Mouse (Mus musculus): Measurements from ENCODE around the gene Gabbr1. TPM values are rescaled to one million over a fixed set of nuclear protein-coding genes. Genes with fewer than 3 reads are reported as not detected.

Gabbr1 gene
- polyA plus RNA-seq, 1 experiment from 2014 or later = 6.1 TPM

DNA sequence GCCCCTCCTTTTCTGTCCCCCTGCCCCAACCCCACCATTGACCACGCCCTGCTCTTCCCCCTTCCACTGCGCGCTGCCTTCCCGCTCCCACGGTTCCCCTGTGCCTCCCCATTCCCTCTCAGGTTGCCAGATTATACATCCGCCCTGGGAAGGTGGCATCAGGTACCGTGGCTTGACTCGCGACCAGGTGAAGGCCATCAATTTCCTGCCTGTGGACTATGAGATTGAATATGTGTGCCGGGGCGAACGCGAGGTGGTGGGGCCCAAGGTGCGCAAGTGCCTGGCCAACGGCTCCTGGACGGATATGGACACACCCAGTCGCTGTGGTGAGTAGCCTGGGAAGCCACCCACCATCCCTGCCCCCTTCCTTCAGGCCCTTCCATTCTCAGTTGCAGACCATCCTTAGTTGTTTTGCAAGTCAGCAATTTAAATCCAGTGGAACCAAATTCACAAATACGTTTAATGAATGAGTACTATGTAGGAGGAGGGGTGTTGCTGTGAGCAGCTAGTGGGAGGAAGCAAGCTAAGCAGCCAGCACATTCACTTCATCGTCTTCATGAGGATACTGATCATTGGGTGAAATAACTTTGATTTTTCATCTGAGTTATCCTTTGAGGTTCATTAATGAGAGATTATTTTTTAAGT lies 1.7 kb downstream of the Gabbr1 start:
- H3K27me3 ChIP-seq (ENCODE audit: control insufficient read depth, insufficient read depth, low read length) = no peaks in the 10 kb centered on the region
- peak overlapping the region; percentile 87 for H3K4me2 ChIP-seq (ENCODE audit: low read depth, low read length)
- no peaks in the 10 kb centered on the region for H3K9me3 ChIP-seq (replicated peaks; ENCODE audit: control insufficient read depth, low read length)
- no peak overlapping the region for H3K27ac ChIP-seq (replicated peaks; ENCODE audit: low read depth, low read length)
- peaks cover 4% of the 10 kb centered on the region; the same call in 1 of the 2 replicates for H3K4me1 ChIP-seq (ENCODE audit: control insufficient read depth, insufficient read depth, low read length)
- H3K36me3 ChIP-seq (replicated peaks; ENCODE audit: control insufficient read depth, insufficient read depth, low read depth, low read length) = no peaks in the 10 kb centered on the region
- H3K9ac ChIP-seq (replicated peaks; ENCODE audit: low read length) = peak overlapping the region; percentile 34
- ATAC-seq (replicated peaks; ENCODE audit: insufficient number of reproducible peaks, low FRiP score, low TSS enrichment, low read depth) (no peak), DNase-seq (ENCODE audit: low spot score) (peak; percentile 8)
- peak overlapping the region; percentile 88 for H3K4me3 ChIP-seq (ENCODE audit: low read depth, low read length)
- 13% methylated on average over 19 of the region's 19 CpGs for WGBS

DNA sequence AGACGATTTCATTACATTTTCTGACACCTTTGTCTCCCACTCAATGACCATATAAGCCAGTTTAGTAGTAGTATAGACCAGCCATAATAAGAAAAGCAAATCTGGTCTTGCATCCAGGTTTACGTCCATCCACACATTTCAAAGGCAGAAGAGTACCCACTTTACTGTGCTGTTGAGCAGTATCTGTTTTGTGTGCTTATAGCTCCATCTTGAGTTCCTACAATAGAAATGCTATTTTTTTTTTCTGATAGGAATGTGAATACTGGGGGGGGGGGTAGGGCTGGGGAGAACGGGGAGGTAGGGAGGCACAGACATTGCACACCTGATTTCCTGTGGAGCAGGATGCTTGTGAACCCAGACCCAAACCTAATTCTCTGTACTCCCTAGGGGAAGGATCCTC lies 2.2 kb downstream of the Gabbr1 start:
- DNase-seq (ENCODE audit: low spot score) (peak; percentile 58), ATAC-seq (replicated peaks; ENCODE audit: insufficient number of reproducible peaks, low FRiP score, low TSS enrichment, low read depth) (no peak)
- no peak overlapping the region for H3K9ac ChIP-seq (replicated peaks; ENCODE audit: low read length)
- no peaks in the 10 kb centered on the region for H3K27me3 ChIP-seq (ENCODE audit: control insufficient read depth, insufficient read depth, low read length)
- H3K4me2 ChIP-seq (ENCODE audit: low read depth, low read length) = no peak overlapping the region
- H3K4me1 ChIP-seq (ENCODE audit: control insufficient read depth, insufficient read depth, low read length) = peaks cover 4% of the 10 kb centered on the region; the same call in 1 of the 2 replicates
- WGBS = 35% methylated on average over 3 of the region's 3 CpGs
- H3K4me3 ChIP-seq (ENCODE audit: low read depth, low read length) = no peak overlapping the region
- H3K9me3 ChIP-seq (replicated peaks; ENCODE audit: control insufficient read depth, low read length) = no peaks in the 10 kb centered on the region
- H3K36me3 ChIP-seq (replicated peaks; ENCODE audit: control insufficient read depth, insufficient read depth, low read depth, low read length) = no peaks in the 10 kb centered on the region
- no peak overlapping the region for H3K27ac ChIP-seq (replicated peaks; ENCODE audit: low read depth, low read length)

DNA sequence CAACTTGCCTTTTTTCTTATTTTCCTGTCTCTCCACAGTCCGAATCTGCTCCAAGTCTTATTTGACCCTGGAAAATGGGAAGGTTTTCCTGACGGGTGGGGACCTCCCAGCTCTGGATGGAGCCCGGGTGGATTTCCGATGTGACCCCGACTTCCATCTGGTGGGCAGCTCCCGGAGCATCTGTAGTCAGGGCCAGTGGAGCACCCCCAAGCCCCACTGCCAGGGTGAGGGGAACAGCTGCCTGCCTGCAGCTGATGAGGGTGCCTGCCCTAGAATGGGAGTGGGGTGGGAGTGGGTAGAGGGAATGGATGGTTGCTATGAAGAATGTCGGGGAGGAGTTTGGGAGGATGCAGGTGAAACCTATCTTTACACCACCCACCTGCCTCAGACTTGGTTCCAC lies 2.6 kb downstream of the Gabbr1 start:
- Histone ChIP-seq H3K4me1 (ENCODE audit: control insufficient read depth, insufficient read depth, low read length) (peaks cover 4% of the 10 kb centered on the region; the same call in 1 of the 2 replicates), H3K27me3 (ENCODE audit: control insufficient read depth, insufficient read depth, low read length) (no peaks in the 10 kb centered on the region), H3K36me3 (replicated peaks; ENCODE audit: control insufficient read depth, insufficient read depth, low read depth, low read length) (no peaks in the 10 kb centered on the region), H3K4me3 (ENCODE audit: low read depth, low read length) (no peak overlapping the region), H3K27ac (replicated peaks; ENCODE audit: low read depth, low read length) (no peak overlapping the region), H3K4me2 (ENCODE audit: low read depth, low read length) (no peak overlapping the region), H3K9me3 (replicated peaks; ENCODE audit: control insufficient read depth, low read length) (no peaks in the 10 kb centered on the region), H3K9ac (replicated peaks; ENCODE audit: low read length) (no peak overlapping the region)
- WGBS = 68% methylated on average over 7 of the region's 7 CpGs
- DNase-seq (ENCODE audit: low spot score) = no peak
- no peak for ATAC-seq (replicated peaks; ENCODE audit: insufficient number of reproducible peaks, low FRiP score, low TSS enrichment, low read depth)

DNA sequence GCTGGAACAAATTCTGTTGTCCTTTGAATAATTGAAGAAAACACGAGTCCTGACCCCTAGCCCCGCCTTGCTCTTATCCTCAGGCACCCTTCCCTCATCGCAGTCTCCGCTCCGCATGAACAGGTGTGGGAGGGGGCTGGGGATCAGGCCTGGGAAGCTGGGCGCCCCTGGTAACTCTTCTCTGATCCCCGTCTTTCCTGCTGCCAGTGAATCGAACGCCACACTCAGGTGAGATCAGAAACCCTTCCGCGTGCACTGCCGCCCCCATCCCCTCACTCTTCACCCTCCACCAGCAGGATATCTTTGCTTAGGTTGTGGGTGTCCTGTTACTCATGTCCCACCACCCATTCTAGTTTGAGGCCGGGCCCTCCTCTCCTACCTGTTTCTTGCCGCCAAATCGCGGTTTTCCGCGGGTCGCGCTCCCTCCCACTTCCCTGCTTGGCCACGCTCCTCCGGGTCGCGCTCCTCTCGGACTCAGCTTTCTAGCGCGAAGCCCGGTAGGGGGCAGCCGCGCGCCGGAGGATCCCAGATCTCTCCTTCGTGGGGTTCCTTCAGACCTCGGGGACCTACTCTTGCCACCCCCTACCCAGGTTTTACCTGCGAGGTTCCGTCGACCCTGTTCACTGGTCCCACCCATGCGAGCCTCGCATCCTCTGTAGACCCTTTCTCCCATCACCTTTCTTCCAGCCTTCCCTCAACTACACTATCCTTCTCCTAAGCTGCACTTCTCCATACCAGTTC lies 4.0 kb downstream of the Gabbr1 start:
- peak overlapping the region; percentile 93 for H3K4me2 ChIP-seq (ENCODE audit: low read depth, low read length)
- peaks cover 3% of the 10 kb centered on the region; the same call in 1 of the 2 replicates for H3K36me3 ChIP-seq (replicated peaks; ENCODE audit: control insufficient read depth, insufficient read depth, low read depth, low read length)
- ATAC-seq (replicated peaks; ENCODE audit: insufficient number of reproducible peaks, low FRiP score, low TSS enrichment, low read depth) = peak; percentile 3
- peak; percentile 74 for DNase-seq (ENCODE audit: low spot score)
- no peak overlapping the region for H3K9ac ChIP-seq (replicated peaks; ENCODE audit: low read length)
- 2% methylated on average over 39 of the region's 39 CpGs for WGBS
- H3K4me1 ChIP-seq (ENCODE audit: control insufficient read depth, insufficient read depth, low read length) = peaks cover 4% of the 10 kb centered on the region; the same call in 1 of the 2 replicates
- H3K27me3 ChIP-seq (ENCODE audit: control insufficient read depth, insufficient read depth, low read length) = no peaks in the 10 kb centered on the region
- peak overlapping the region; percentile 65 for H3K4me3 ChIP-seq (ENCODE audit: low read depth, low read length)
- H3K9me3 ChIP-seq (replicated peaks; ENCODE audit: control insufficient read depth, low read length) = no peaks in the 10 kb centered on the region
- no peak overlapping the region for H3K27ac ChIP-seq (replicated peaks; ENCODE audit: low read depth, low read length)

DNA sequence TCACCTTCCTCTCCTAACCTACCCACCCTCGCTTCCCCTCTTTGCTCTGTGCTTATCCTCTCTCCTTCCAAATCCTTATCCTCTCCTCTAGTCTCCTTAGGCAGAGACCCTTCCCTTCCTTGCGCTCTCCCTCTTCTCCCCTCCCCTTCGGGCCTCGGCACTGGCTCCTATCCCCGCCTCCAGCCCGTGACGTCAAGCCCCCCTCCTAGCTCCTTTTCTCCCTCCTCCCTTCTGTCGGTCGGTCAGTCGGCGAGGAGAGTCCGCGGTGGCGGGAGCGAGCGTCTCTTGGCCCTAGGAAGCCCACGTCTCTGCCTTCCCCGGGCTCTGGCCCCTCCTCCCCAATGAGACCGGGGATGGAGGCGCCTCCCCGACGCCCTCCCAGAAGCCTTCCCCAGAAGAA lies 4.6 kb downstream of the Gabbr1 start:
- H3K36me3 ChIP-seq (replicated peaks; ENCODE audit: control insufficient read depth, insufficient read depth, low read depth, low read length) = peaks cover 6% of the 10 kb centered on the region
- peak overlapping the region; percentile 74 for H3K9ac ChIP-seq (replicated peaks; ENCODE audit: low read length)
- no peak overlapping the region for H3K27ac ChIP-seq (replicated peaks; ENCODE audit: low read depth, low read length)
- ATAC-seq (replicated peaks; ENCODE audit: insufficient number of reproducible peaks, low FRiP score, low TSS enrichment, low read depth) (peak; percentile 64), DNase-seq (ENCODE audit: low spot score) (peak; percentile 86)
- WGBS = 0% methylated on average over 21 of the region's 22 CpGs
- H3K4me2 ChIP-seq (ENCODE audit: low read depth, low read length) = peak overlapping the region; percentile 93
- no peaks in the 10 kb centered on the region for H3K27me3 ChIP-seq (ENCODE audit: control insufficient read depth, insufficient read depth, low read length)
- H3K4me1 ChIP-seq (ENCODE audit: control insufficient read depth, insufficient read depth, low read length) = peaks cover 4% of the 10 kb centered on the region; the same call in 1 of the 2 replicates
- peak overlapping the region; percentile 65 for H3K4me3 ChIP-seq (ENCODE audit: low read depth, low read length)
- no peaks in the 10 kb centered on the region for H3K9me3 ChIP-seq (replicated peaks; ENCODE audit: control insufficient read depth, low read length)

DNA sequence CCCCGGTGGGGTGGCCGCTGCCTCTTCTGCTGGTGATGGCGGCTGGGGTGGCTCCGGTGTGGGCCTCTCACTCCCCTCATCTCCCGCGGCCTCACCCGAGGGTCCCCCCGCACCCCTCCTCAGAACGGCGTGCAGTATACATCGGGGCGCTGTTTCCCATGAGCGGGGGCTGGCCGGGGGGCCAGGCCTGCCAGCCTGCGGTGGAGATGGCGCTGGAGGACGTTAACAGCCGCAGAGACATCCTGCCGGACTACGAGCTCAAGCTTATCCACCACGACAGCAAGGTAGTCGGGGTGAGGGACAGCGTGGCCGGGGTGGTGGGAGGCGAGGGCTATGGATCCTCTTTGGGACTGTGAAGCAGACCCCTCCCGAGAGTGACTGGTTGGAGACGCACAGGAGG lies 5.1 kb downstream of the Gabbr1 start:
- H3K27ac ChIP-seq (replicated peaks; ENCODE audit: low read depth, low read length) = no peak overlapping the region
- no peaks in the 10 kb centered on the region for H3K27me3 ChIP-seq (ENCODE audit: control insufficient read depth, insufficient read depth, low read length)
- peaks cover 4% of the 10 kb centered on the region; the same call in 1 of the 2 replicates for H3K4me1 ChIP-seq (ENCODE audit: control insufficient read depth, insufficient read depth, low read length)
- peak overlapping the region; percentile 65 for H3K4me3 ChIP-seq (ENCODE audit: low read depth, low read length)
- DNase-seq (ENCODE audit: low spot score) (peak; percentile 6), ATAC-seq (replicated peaks; ENCODE audit: insufficient number of reproducible peaks, low FRiP score, low TSS enrichment, low read depth) (peak; percentile 36)
- 2% methylated on average over 27 of the region's 27 CpGs for WGBS
- H3K9me3 ChIP-seq (replicated peaks; ENCODE audit: control insufficient read depth, low read length) = no peaks in the 10 kb centered on the region
- peak overlapping the region; percentile 93 for H3K4me2 ChIP-seq (ENCODE audit: low read depth, low read length)
- peaks cover 9% of the 10 kb centered on the region for H3K36me3 ChIP-seq (replicated peaks; ENCODE audit: control insufficient read depth, insufficient read depth, low read depth, low read length)
- peak overlapping the region; percentile 74 for H3K9ac ChIP-seq (replicated peaks; ENCODE audit: low read length)

DNA sequence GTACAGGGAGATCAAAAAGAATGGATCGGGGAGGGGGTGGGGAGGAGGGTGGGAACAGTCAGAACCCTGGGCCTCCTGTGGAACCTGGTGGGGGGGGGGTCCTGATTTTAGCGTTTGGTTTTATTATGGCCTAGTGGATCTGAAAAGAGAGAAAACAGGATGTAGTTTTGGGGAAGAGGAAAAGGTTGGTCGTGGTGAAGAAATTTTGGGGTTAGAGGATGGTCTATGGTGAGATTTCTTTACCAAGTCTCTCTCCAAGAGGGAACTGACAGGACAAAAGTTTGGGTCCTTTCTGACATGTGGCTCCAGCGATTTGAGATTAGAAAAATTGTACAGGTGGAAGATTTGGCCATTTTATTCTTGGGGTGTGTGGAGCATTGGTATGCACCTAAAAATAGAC lies 6.0 kb downstream of the Gabbr1 start:
- Histone ChIP-seq H3K9me3 (replicated peaks; ENCODE audit: control insufficient read depth, low read length) (no peaks in the 10 kb centered on the region), H3K4me3 (ENCODE audit: low read depth, low read length) (no peak overlapping the region), H3K4me2 (ENCODE audit: low read depth, low read length) (peak overlapping the region; percentile 93; the same call in 1 of the 2 replicates), H3K36me3 (replicated peaks; ENCODE audit: control insufficient read depth, insufficient read depth, low read depth, low read length) (peaks cover 14% of the 10 kb centered on the region), H3K4me1 (ENCODE audit: control insufficient read depth, insufficient read depth, low read length) (peaks cover 4% of the 10 kb centered on the region; the same call in 1 of the 2 replicates), H3K9ac (replicated peaks; ENCODE audit: low read length) (no peak overlapping the region), H3K27me3 (ENCODE audit: control insufficient read depth, insufficient read depth, low read length) (no peaks in the 10 kb centered on the region), H3K27ac (replicated peaks; ENCODE audit: low read depth, low read length) (no peak overlapping the region)
- ATAC-seq (replicated peaks; ENCODE audit: insufficient number of reproducible peaks, low FRiP score, low TSS enrichment, low read depth) = no peak
- 56% methylated on average over 4 of the region's 4 CpGs for WGBS
- DNase-seq (ENCODE audit: low spot score) = no peak

DNA sequence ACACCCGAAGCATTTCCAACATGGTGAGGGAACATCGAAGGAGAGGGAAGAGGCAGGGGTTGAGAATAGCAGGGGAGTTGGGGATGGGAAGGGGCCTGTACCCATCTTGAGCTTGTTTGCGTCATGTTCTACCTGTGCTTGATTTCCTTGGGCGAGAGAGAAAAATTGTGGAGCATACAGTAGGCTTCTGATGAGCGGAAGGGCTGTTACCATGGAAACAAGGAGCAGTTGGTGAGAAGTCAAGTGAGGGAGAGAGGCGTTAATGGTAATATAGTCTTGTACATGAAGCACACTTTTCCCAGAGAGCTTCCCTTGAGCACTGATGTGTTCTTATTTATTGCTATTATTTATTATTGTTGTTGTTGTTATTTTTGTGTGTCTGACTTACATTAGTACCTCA lies 11.2 kb downstream of the Gabbr1 start:
- no peaks in the 10 kb centered on the region for H3K4me1 ChIP-seq (ENCODE audit: control insufficient read depth, insufficient read depth, low read length)
- H3K4me3 ChIP-seq (ENCODE audit: low read depth, low read length) = no peak overlapping the region
- ATAC-seq (replicated peaks; ENCODE audit: insufficient number of reproducible peaks, low FRiP score, low TSS enrichment, low read depth) (no peak), DNase-seq (ENCODE audit: low spot score) (no peak)
- no peaks in the 10 kb centered on the region for H3K27me3 ChIP-seq (ENCODE audit: control insufficient read depth, insufficient read depth, low read length)
- no peak overlapping the region for H3K9ac ChIP-seq (replicated peaks; ENCODE audit: low read length)
- no peak overlapping the region for H3K4me2 ChIP-seq (ENCODE audit: low read depth, low read length)
- no peak overlapping the region for H3K27ac ChIP-seq (replicated peaks; ENCODE audit: low read depth, low read length)
- H3K36me3 ChIP-seq (replicated peaks; ENCODE audit: control insufficient read depth, insufficient read depth, low read depth, low read length) = peaks cover 17% of the 10 kb centered on the region
- 91% methylated on average over 6 of the region's 6 CpGs for WGBS
- H3K9me3 ChIP-seq (replicated peaks; ENCODE audit: control insufficient read depth, low read length) = no peaks in the 10 kb centered on the region
